Mouse (Mus musculus) neural tube, embryonic 11.5 days (tissue): ENCODE measurements around the gene Ppbp. TPM values are rescaled to one million over a fixed set of nuclear protein-coding genes. Genes with fewer than 3 reads are reported as not detected.
"Not testable (repeated sequence)": the region's sequence is repeated elsewhere in the genome, so short reads cannot be mapped to it uniquely, and the experiment has no call there.

Experiments
- ATAC-seq: fragments of 200-750 bp; cut with Nextera tagmentation; 2 replicates; pipeline ENCODE4 v1.8.0; 2017; ENCODE audit warnings: moderate number of reproducible peaks, mild to moderate bottlenecking, moderate TSS enrichment, moderate library complexity; ENCODE audit not compliant: insufficient read depth, low FRiP score, low TSS enrichment
- DNase-seq: peaks from one replicate; pipeline ENCODE4 v3.0.0-alpha.2; 2015; ENCODE audit warnings: low spot score
- H3K27ac ChIP-seq: fragments of 300-500 bp; sonication (generic); 2 replicates; pipeline ENCODE4 v1.5.1; 2014; ENCODE audit warnings: low read depth, mild to moderate bottlenecking, low read length
- H3K27me3 ChIP-seq: fragments of 300-500 bp; sonication (generic); 2 replicates; pipeline ENCODE4 v1.6.1; 2014; ENCODE audit warnings: mild to moderate bottlenecking, low read length, mixed read lengths; ENCODE audit not compliant: control insufficient read depth, insufficient read depth
- H3K36me3 ChIP-seq: fragments of 300-500 bp; sonication (generic); 2 replicates; pipeline ENCODE4 v1.6.1; 2014; ENCODE audit warnings: mild to moderate bottlenecking, low read length, moderate library complexity, mixed read lengths; ENCODE audit not compliant: control insufficient read depth, insufficient read depth
- H3K4me1 ChIP-seq: fragments of 300-500 bp; sonication (generic); 2 replicates; pipeline ENCODE4 v1.6.1; 2014; ENCODE audit warnings: low read length, mixed read lengths; ENCODE audit not compliant: control insufficient read depth, insufficient read depth
- H3K4me2 ChIP-seq: fragments of 300-500 bp; sonication (generic); 2 replicates; pipeline ENCODE4 v1.6.1; 2014; ENCODE audit warnings: low read depth, mild to moderate bottlenecking, moderate library complexity
- H3K4me3 ChIP-seq: fragments of 300-500 bp; sonication (generic); 2 replicates; pipeline ENCODE4 v1.5.1; 2014; ENCODE audit warnings: low read depth, low read length
- H3K9ac ChIP-seq: fragments of 300-500 bp; sonication (generic); 2 replicates; pipeline ENCODE4 v1.6.1; 2014; ENCODE audit warnings: mild to moderate bottlenecking, low read length
- H3K9me3 ChIP-seq: fragments of 300-500 bp; sonication (generic); 2 replicates; pipeline ENCODE4 v1.6.1; 2016; ENCODE audit warnings: low read length; ENCODE audit not compliant: control insufficient read depth
- WGBS: fragments of 180-500 bp; shearing (Covaris S2); extraction: QIAGEN DNeasy Blood & Tissue Kit; methylation state at CpG from one replicate; pipeline ENCODE4 v1.1.7; 2014; 5-methylcytosine and 5-hydroxymethylcytosine counted together
- microRNA-seq: library from miRNA; unstranded; fragments of <30 nt; microRNA quantifications from one replicate; pipeline ENCODE4, GENCODE M21; 2016
- polyA plus RNA-seq: library from polyadenylated mRNA; unstranded; fragments of >200 nt; fragmentation: Nextera tagmentation; extraction: Ambion mirVana; gene quantifications from 2 replicates; pipeline ENCODE4 v1.2.1, GENCODE M21; 2014

Gene Ppbp
- polyA plus RNA-seq, 1 experiment from 2014 or later: 21.7 TPM

GRCm38 (mm10) chr5:90795392-90795791 lies 27.1 kb downstream of the Ppbp start:
- H3K27me3 ChIP-seq, H3K4me2 ChIP-seq, H3K4me3 ChIP-seq, H3K9me3 ChIP-seq, DNase-seq, H3K36me3 ChIP-seq, ATAC-seq, H3K27ac ChIP-seq, H3K4me1 ChIP-seq, H3K9ac ChIP-seq: not testable (repeated sequence)
- 89% methylated on average over 2 of the region's 2 CpGs for WGBS

GRCm38 (mm10) chr5:90804574-90804973 lies 36.3 kb downstream of the Ppbp start:
- DNase-seq (no peak), ATAC-seq (no peak)
- no peak overlapping the region for H3K4me2 ChIP-seq
- H3K4me3 ChIP-seq: no peak overlapping the region
- no peaks in the 10 kb centered on the region for H3K4me1 ChIP-seq
- H3K9me3 ChIP-seq: no peaks in the 10 kb centered on the region
- no peaks in the 10 kb centered on the region for H3K36me3 ChIP-seq
- H3K27ac ChIP-seq: no peak overlapping the region
- H3K27me3 ChIP-seq: no peaks in the 10 kb centered on the region
- H3K9ac ChIP-seq: no peak overlapping the region

GRCm38 (mm10) chr5:90806050-90806449 lies 37.7 kb downstream of the Ppbp start:
- DNase-seq (no peak), ATAC-seq (no peak)
- Histone ChIP-seq H3K4me1 (no peaks in the 10 kb centered on the region), H3K9me3 (no peaks in the 10 kb centered on the region), H3K4me2 (no peak overlapping the region), H3K36me3 (no peaks in the 10 kb centered on the region), H3K9ac (no peak overlapping the region), H3K27ac (no peak overlapping the region), H3K4me3 (no peak overlapping the region), H3K27me3 (no peaks in the 10 kb centered on the region)

- no peak overlapping the region for H3K9ac ChIP-seq
- WGBS: 78% methylated on average over 3 of the region's 3 CpGs
- no peaks in the 10 kb centered on the region for H3K9me3 ChIP-seq
- H3K36me3 ChIP-seq: no peaks in the 10 kb centered on the region
- ATAC-seq: no peak
- H3K4me1 ChIP-seq: no peaks in the 10 kb centered on the region
- no peak overlapping the region for H3K4me2 ChIP-seq
- H3K27ac ChIP-seq: no peak overlapping the region
- no peak overlapping the region for H3K4me3 ChIP-seq
- H3K27me3 ChIP-seq: no peaks in the 10 kb centered on the region
- DNase-seq: no peak
These were observed 39.0 kb downstream of the Ppbp start for GRCm38 (mm10) chr5:90807176-90807950.

Small RNA genes lying within 50 kb of the gene (microRNA-seq; reads per million reads assigned to microRNA genes)
- gene Gm24322: not detected

Other genes starting within 250 kb of the Ppbp start
- not detected in 2 replicates for gene Afm, start 249.6 kb upstream of the Ppbp start, polyA plus RNA-seq
- not detected in 2 replicates for gene 5830473C10Rik, start 207.4 kb upstream of the Ppbp start, polyA plus RNA-seq
- 0.50 and 0.57 TPM in 2 replicates for gene Rassf6, start 127.9 kb upstream of the Ppbp start, polyA plus RNA-seq
- gene Cxcl5, start 9.2 kb upstream of the Ppbp start, polyA plus RNA-seq: 0.15 TPM in 1 of 2 replicates, not detected in the other
- gene Pf4, start 3.9 kb downstream of the Ppbp start, polyA plus RNA-seq: 71.4 and 79.6 TPM in 2 replicates
- gene Cxcl3, start 17.6 kb downstream of the Ppbp start, polyA plus RNA-seq: not detected in 2 replicates
- gene Cxcl15, start 26.0 kb downstream of the Ppbp start, polyA plus RNA-seq: 0.38 TPM in 1 of 2 replicates, not detected in the other
- gene Cxcl1, start 122.7 kb downstream of the Ppbp start, polyA plus RNA-seq: not detected in 2 replicates
- gene Cxcl2, start 135.4 kb downstream of the Ppbp start, polyA plus RNA-seq: not detected in 2 replicates
- 87.7 and 93.3 TPM in 2 replicates for gene Mthfd2l, start 162.6 kb downstream of the Ppbp start, polyA plus RNA-seq